Mouse (Mus musculus): ENCODE data around the gene Hoxa1. TPM values are rescaled to one million over a fixed set of nuclear protein-coding genes. Genes with fewer than 3 reads are reported as not detected.
A peak's percentile ranks its signal among the peaks of the same experiment; 100 is the strongest.

The Hoxa1 gene
- polyA plus RNA-seq, 2 experiments, result 0.33 to 0.47 TPM

DNA sequence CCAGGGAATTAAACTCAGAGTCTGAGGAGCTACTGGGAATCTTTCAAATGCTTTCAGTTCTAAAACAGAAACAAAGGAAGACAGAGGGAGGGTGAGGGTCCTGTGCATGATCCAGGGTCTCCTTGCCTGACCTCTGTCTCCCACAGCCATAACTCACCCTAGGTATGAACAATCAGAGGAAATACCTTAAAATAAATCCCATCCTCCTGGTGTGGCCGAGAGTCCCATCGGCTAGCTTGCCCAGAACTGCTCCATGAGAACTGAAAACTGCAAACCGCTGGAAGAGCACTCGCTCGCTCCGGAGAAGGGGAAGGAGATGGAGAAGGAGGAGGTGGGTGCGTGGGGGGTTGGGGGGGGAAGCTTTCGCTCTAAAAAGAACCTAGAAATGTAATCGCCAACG, 21.6 kb upstream of the Hoxa1 start:
- no peak for DNase-seq (ENCODE audit: low read depth in 3 of 3, low spot score in 3 of 3)
- peak overlapping the region; percentile 2 to 21; a peak in 2 of 4 replicates for H3K4me3 ChIP-seq (ENCODE audit: insufficient read depth in 1 of 2, low read depth in 2 of 2, low read length in 2 of 2)
- H3K9me3 ChIP-seq (ENCODE audit: control insufficient read depth, low read length), result no peaks in the 10 kb centered on the region
- H3K27ac ChIP-seq, result no peak overlapping the region
- no peak overlapping the region for H3K9ac ChIP-seq (replicated peaks)
- H3K27me3 ChIP-seq (ENCODE audit: control insufficient read depth, insufficient read depth, low read length), result peaks cover 67% of the 10 kb centered on the region
- H3K36me3 ChIP-seq (replicated peaks; ENCODE audit: control insufficient read depth, insufficient read depth, low read depth), result no peaks in the 10 kb centered on the region
- WGBS (ENCODE audit: insufficient replicate concordance), result 8% methylated on average over 10 of the region's 10 CpGs
- no peak for TF ChIP-seq CTCF (IDR thresholded peaks at IDR 0.05; ENCODE audit: low read depth)
- no peak for TF ChIP-seq EP300 (IDR thresholded peaks at IDR 0.05; ENCODE audit: low read depth)
- ATAC-seq (ENCODE audit: insufficient read depth), result no peak
- peak overlapping the region; percentile 11 for H3K4me2 ChIP-seq (ENCODE audit: low read depth)
- H3K4me1 ChIP-seq (replicated peaks; ENCODE audit: control insufficient read depth in 2 of 2, insufficient read depth in 2 of 2, low read length in 1 of 2), result 0 out of 4 replicates have a peak, but pooled peaks cover 0 to 3% of the 10 kb centered on the region in 2 experiments

DNA sequence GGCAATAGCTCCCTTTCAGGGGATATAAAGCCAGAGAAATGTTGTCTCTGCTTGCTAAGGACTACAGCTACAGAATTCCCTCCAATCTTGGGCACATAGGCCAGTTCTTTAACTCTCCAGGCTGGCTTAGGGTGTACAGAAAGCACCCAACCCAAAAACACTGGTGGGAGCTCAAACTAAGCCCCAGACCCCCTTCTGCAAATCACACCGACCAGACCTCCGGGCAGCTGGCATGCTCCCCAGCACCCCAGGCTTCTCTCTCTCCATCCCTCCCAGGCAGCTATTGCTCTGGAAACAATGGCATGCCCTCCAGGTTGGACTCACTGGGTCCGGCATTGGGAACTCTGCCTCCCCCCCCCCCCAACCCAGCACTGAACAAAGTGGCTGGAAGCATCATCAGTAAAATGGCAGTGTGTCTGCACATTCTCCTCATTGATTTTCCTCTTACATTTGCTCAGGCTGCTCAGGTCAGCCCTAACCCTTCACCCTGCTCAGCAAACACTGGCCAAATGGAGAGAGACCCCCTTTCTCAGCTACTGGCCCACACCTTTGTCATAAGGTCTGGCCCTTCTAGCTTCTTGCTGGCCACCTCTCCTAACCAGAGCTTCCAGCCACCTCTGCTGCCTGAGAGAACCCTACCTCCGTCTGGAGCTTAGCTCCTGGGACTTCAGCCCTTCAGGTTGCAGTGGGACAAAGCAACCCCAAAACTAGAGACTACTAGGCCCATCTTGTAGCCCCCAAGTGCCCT, 21.0 kb upstream of the Hoxa1 start:
- no peak for DNase-seq (ENCODE audit: low read depth in 3 of 3, low spot score in 3 of 3)
- H3K27me3 ChIP-seq (ENCODE audit: control insufficient read depth, insufficient read depth, low read length), result peaks cover 70% of the 10 kb centered on the region
- H3K9me3 ChIP-seq (ENCODE audit: control insufficient read depth, low read length), result no peaks in the 10 kb centered on the region
- H3K27ac ChIP-seq, result no peak overlapping the region
- no peaks in the 10 kb centered on the region for H3K36me3 ChIP-seq (replicated peaks; ENCODE audit: control insufficient read depth, insufficient read depth, low read depth)
- H3K4me3 ChIP-seq (ENCODE audit: insufficient read depth in 1 of 2, low read depth in 2 of 2, low read length in 2 of 2), result peak overlapping the region in 1 of 2 experiments; percentile 21; a peak in 2 of 4 replicates
- TF ChIP-seq EP300 (IDR thresholded peaks at IDR 0.05; ENCODE audit: low read depth), result no peak
- H3K9ac ChIP-seq (replicated peaks), result no peak overlapping the region
- no peak for ATAC-seq (ENCODE audit: insufficient read depth)
- 10% methylated on average over 4 of the region's 4 CpGs for WGBS (ENCODE audit: insufficient replicate concordance)
- H3K4me1 ChIP-seq (replicated peaks; ENCODE audit: control insufficient read depth in 2 of 2, insufficient read depth in 2 of 2, low read length in 1 of 2), result 0 out of 4 replicates have a peak, but pooled peaks cover 0 to 2% of the 10 kb centered on the region in 2 experiments
- peak overlapping the region; percentile 11 for H3K4me2 ChIP-seq (ENCODE audit: low read depth)

DNA sequence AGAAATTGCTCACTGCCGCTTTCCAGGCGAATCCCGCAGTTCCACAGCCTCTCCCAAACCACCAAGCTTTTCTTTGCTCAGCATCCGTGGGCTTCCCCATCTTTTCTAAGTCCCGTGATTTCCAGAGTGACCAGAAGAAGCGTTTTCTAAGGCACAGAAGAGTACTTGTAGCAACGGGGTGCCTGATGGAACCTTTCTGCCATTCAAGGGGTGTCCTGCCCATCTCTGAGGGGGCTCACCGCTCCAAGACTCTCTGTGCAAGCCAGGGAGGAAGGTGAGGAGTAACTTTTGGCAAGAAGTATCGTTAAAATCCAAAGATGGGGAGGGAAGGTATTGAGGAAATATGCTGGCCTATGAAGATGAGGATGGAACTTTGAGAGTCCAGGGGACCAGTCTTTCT, 19.7 kb upstream of the Hoxa1 start:
- WGBS (ENCODE audit: insufficient replicate concordance), result 6% methylated on average over 9 of the region's 9 CpGs
- H3K4me3 ChIP-seq (ENCODE audit: insufficient read depth in 1 of 2, low read depth in 2 of 2, low read length in 2 of 2), result no peak overlapping the region
- TF ChIP-seq EP300 (IDR thresholded peaks at IDR 0.05; ENCODE audit: low read depth) (no peak), CTCF (IDR thresholded peaks at IDR 0.05; ENCODE audit: low read depth) (no peak)
- no peak overlapping the region for H3K9ac ChIP-seq (replicated peaks)
- no peak overlapping the region for H3K27ac ChIP-seq
- H3K4me1 ChIP-seq (replicated peaks; ENCODE audit: control insufficient read depth in 2 of 2, insufficient read depth in 2 of 2, low read length in 1 of 2), result no peaks in the 10 kb centered on the region
- no peaks in the 10 kb centered on the region for H3K36me3 ChIP-seq (replicated peaks; ENCODE audit: control insufficient read depth, insufficient read depth, low read depth)
- H3K9me3 ChIP-seq (ENCODE audit: control insufficient read depth, low read length), result no peaks in the 10 kb centered on the region
- H3K4me2 ChIP-seq (ENCODE audit: low read depth), result peak overlapping the region; percentile 2; the same call in 1 of the 2 replicates
- ATAC-seq (ENCODE audit: insufficient read depth) (no peak), DNase-seq (ENCODE audit: low read depth in 3 of 3, low spot score in 3 of 3) (no peak)
- peaks cover 82% of the 10 kb centered on the region for H3K27me3 ChIP-seq (ENCODE audit: control insufficient read depth, insufficient read depth, low read length)

DNA sequence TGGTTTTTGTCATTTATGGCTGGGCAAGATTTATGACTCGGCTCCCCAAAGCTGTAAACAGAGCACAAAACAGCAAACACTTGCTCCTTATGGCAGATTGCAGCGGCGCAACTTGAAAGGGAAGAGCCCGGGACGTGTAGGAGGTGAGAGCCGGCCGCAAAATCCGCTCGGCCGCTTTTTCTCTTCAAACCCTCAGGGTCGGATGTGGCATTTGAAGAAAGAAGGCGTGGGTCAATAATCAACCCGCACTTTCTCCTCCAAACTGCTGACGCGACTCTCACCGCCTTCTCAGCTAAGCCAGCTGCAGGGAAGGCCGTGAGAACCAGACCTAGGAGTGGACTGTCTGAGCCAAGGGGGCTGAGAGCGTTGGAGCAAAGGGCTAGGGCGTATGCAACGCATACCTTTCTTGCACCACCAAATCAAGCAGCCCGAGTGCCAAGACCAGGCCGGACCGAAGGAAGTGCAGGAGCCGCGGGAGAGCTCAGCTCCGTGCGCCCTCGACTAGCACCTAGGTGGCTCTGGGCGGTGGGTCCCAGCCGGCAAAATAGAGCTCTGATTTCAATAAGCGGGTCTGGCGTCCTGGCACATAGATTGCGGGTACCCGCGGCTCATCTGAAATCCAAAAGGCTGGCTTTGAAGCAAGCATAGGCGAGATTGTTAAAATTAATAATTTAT, 19.1 kb upstream of the Hoxa1 start, which contains the start of gene 5730596B20Rik:
Gene 5730596B20Rik, plus strand, starts transcription at position 438 of the 675 bp plus-strand sequence.
- Histone ChIP-seq H3K36me3 (replicated peaks; ENCODE audit: control insufficient read depth, insufficient read depth, low read depth) (no peaks in the 10 kb centered on the region), H3K4me3 (ENCODE audit: insufficient read depth in 1 of 2, low read depth in 2 of 2, low read length in 2 of 2) (peak within 1 kb of the TSS in 1 of 2 experiments; percentile 27; a peak in 2 of 4 replicates), H3K9me3 (ENCODE audit: control insufficient read depth, low read length) (no peaks in the 10 kb centered on the region), H3K4me1 (replicated peaks; ENCODE audit: control insufficient read depth in 2 of 2, insufficient read depth in 2 of 2, low read length in 1 of 2) (no peaks in the 10 kb centered on the region), H3K9ac (replicated peaks) (no peak within 1 kb of the TSS), H3K4me2 (ENCODE audit: low read depth) (peak within 1 kb of the TSS; percentile 15), H3K27me3 (ENCODE audit: control insufficient read depth, insufficient read depth, low read length) (peaks cover 89% of the 10 kb centered on the region), H3K27ac (no peak within 1 kb of the TSS)
- 2% methylated on average over 36 of the region's 36 CpGs for WGBS (ENCODE audit: insufficient replicate concordance)
- DNase-seq (ENCODE audit: low read depth in 3 of 3, low spot score in 3 of 3), result no peak
- TF ChIP-seq CTCF (IDR thresholded peaks at IDR 0.05; ENCODE audit: low read depth) (no peak), EP300 (IDR thresholded peaks at IDR 0.05; ENCODE audit: low read depth) (no peak)
- ATAC-seq (ENCODE audit: insufficient read depth), result no peak

DNA sequence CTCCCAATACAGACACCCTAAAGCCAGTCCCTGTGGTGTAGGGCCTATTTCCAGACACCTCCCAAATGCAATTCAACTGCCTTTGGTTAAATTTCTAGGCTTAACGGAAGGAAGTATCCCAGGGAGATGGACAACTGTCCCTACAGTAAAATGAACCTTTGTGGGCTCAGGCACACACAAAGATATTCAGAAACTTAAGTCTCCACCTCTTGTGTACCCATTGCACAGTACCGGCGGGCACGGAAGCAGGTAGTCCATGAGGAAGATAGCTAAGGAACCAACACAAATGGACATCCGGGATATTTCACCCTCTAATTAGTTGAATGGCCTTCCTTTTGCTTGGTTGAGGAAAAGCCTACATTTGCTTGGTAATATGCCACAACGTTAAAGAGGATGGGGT, 18.3 kb upstream of the Hoxa1 start:
- H3K9ac ChIP-seq (replicated peaks), result no peak overlapping the region
- 2% methylated on average over 6 of the region's 6 CpGs for WGBS (ENCODE audit: insufficient replicate concordance)
- no peaks in the 10 kb centered on the region for H3K4me1 ChIP-seq (replicated peaks; ENCODE audit: control insufficient read depth in 2 of 2, insufficient read depth in 2 of 2, low read length in 1 of 2)
- ATAC-seq (ENCODE audit: insufficient read depth) (no peak), DNase-seq (ENCODE audit: low read depth in 3 of 3, low spot score in 3 of 3) (no peak)
- peak overlapping the region in 1 of 2 experiments; percentile 27; a peak in 1 of 4 replicates for H3K4me3 ChIP-seq (ENCODE audit: insufficient read depth in 1 of 2, low read depth in 2 of 2, low read length in 2 of 2)
- no peaks in the 10 kb centered on the region for H3K9me3 ChIP-seq (ENCODE audit: control insufficient read depth, low read length)
- no peak overlapping the region; the same call in 1 of the 2 replicates for H3K4me2 ChIP-seq (ENCODE audit: low read depth)
- no peak for TF ChIP-seq EP300 (IDR thresholded peaks at IDR 0.05; ENCODE audit: low read depth)
- TF ChIP-seq CTCF (IDR thresholded peaks at IDR 0.05; ENCODE audit: low read depth), result no peak
- H3K27me3 ChIP-seq (ENCODE audit: control insufficient read depth, insufficient read depth, low read length), result peaks cover 92% of the 10 kb centered on the region
- H3K36me3 ChIP-seq (replicated peaks; ENCODE audit: control insufficient read depth, insufficient read depth, low read depth), result no peaks in the 10 kb centered on the region
- H3K27ac ChIP-seq, result no peak overlapping the region
